Mouse (Mus musculus): ENCODE measurements around the gene Ccdc88c.

The Ccdc88c gene

GRCm38 (mm10) chr12:101028954-101029731, at the start of gene Ccdc88c:
Gene Ccdc88c (minus strand): TSS chr12:101029056.
- DNase-seq (ENCODE audit: low read depth) = peak; percentile 94

- DNase-seq (ENCODE audit: low read depth) = peak; percentile 38
Measured at GRCm38 (mm10) chr12:101077955-101078354, 49.1 kb upstream of the Ccdc88c start.

GRCm38 (mm10) chr12:101075433-101075832, 46.6 kb upstream of the Ccdc88c start:
- no peak for DNase-seq (ENCODE audit: low read depth)

- DNase-seq (ENCODE audit: low read depth) = peak; percentile 34
Measured at GRCm38 (mm10) chr12:101074821-101075429, 46.1 kb upstream of the Ccdc88c start.

- no peak for DNase-seq (ENCODE audit: low read depth)
Measured at GRCm38 (mm10) chr12:101069813-101070212, 41.0 kb upstream of the Ccdc88c start.

GRCm38 (mm10) chr12:101066329-101066728, 37.5 kb upstream of the Ccdc88c start:
- DNase-seq (ENCODE audit: low read depth) = no peak

GRCm38 (mm10) chr12:101039956-101040355, 11.1 kb upstream of the Ccdc88c start:
- DNase-seq (ENCODE audit: low read depth) = no peak

- no peak for DNase-seq (ENCODE audit: low read depth)
Measured at GRCm38 (mm10) chr12:101028247-101028953, 456 bp downstream of the Ccdc88c start.

GRCm38 (mm10) chr12:101027451-101028246, 1.2 kb downstream of the Ccdc88c start:
- DNase-seq (ENCODE audit: low read depth) = peak; percentile 66

GRCm38 (mm10) chr12:101026946-101027345, 1.9 kb downstream of the Ccdc88c start:
- no peak for DNase-seq (ENCODE audit: low read depth)

GRCm38 (mm10) chr12:101026518-101026917, 2.3 kb downstream of the Ccdc88c start:
- DNase-seq (ENCODE audit: low read depth) = no peak

- DNase-seq (ENCODE audit: low read depth) = no peak
Measured at GRCm38 (mm10) chr12:101026025-101026424, 2.8 kb downstream of the Ccdc88c start.

GRCm38 (mm10) chr12:101025379-101025778, 3.5 kb downstream of the Ccdc88c start:
- no peak for DNase-seq (ENCODE audit: low read depth)

- no peak for DNase-seq (ENCODE audit: low read depth)
Measured at GRCm38 (mm10) chr12:101024824-101025223, 4.0 kb downstream of the Ccdc88c start.

GRCm38 (mm10) chr12:101023143-101023542, 5.7 kb downstream of the Ccdc88c start:
- DNase-seq (ENCODE audit: low read depth) = no peak

GRCm38 (mm10) chr12:101022353-101022752, 6.5 kb downstream of the Ccdc88c start:
- DNase-seq (ENCODE audit: low read depth) = no peak

- no peak for DNase-seq (ENCODE audit: low read depth)
Measured at GRCm38 (mm10) chr12:101021484-101022226, 7.2 kb downstream of the Ccdc88c start.

GRCm38 (mm10) chr12:101020210-101021015, 8.4 kb downstream of the Ccdc88c start:
- DNase-seq (ENCODE audit: low read depth) = no peak

- no peak for DNase-seq (ENCODE audit: low read depth)
Measured at GRCm38 (mm10) chr12:101019443-101019842, 9.4 kb downstream of the Ccdc88c start.

GRCm38 (mm10) chr12:101019031-101019430, 9.8 kb downstream of the Ccdc88c start:
- no peak for DNase-seq (ENCODE audit: low read depth)

Measured in 416B (cell line).